Mouse (Mus musculus): ENCODE measurements around the gene Klhl10. TPM values are rescaled to one million over a fixed set of nuclear protein-coding genes. Genes with fewer than 3 reads are reported as not detected.

Gene Klhl10
- total and polyA plus RNA-seq, 3 experiments: 0.65 to 0.81 TPM; not detected in 1

- no peak for DNase-seq (ENCODE audit: low read depth, low spot score)
- peak overlapping the region; percentile 10; the same call in 1 of the 2 replicates for H3K9ac ChIP-seq (ENCODE audit: control insufficient read depth, low read depth, low read length, poor library complexity, severe bottlenecking)
- H3K36me3 ChIP-seq (ENCODE audit: control insufficient read depth in 1 of 2, insufficient read depth in 2 of 2, low read length in 2 of 2): peaks cover 11 to 37% of the 10 kb centered on the region in 2 experiments
- H3K27me3 ChIP-seq (ENCODE audit: control insufficient read depth in 1 of 2, insufficient read depth in 2 of 2, low read length in 2 of 2): no peaks in the 10 kb centered on the region
- TF ChIP-seq BHLHE40 (IDR thresholded peaks at IDR 0.05; ENCODE audit: borderline replicate concordance, low read depth, low read length): no peak
- TF ChIP-seq SIN3A (IDR thresholded peaks at IDR 0.05; ENCODE audit: low read length): no peak
- TF ChIP-seq NRF1 (IDR thresholded peaks at IDR 0.05; ENCODE audit: insufficient read depth, low read depth, low read length, poor library complexity, severe bottlenecking): no peak
- TF ChIP-seq CTCF (IDR thresholded peaks at IDR 0.05 in 2 of 3, conservative IDR thresholded peaks at IDR 0.05 in 1 of 3; ENCODE audit: control insufficient read depth in 1 of 3, insufficient read depth in 1 of 3, low read depth in 2 of 3, low read length in 3 of 3, poor library complexity in 1 of 3, severe bottlenecking in 1 of 3): no peak
- no peak for TF ChIP-seq MAZ (IDR thresholded peaks at IDR 0.05; ENCODE audit: low read depth, low read length)
- no peak for TF ChIP-seq MXI1 (IDR thresholded peaks at IDR 0.05; ENCODE audit: low read depth, low read length)
- no peak for TF ChIP-seq CHD1 (IDR thresholded peaks at IDR 0.05; ENCODE audit: low read depth, low read length)
- TF ChIP-seq MAFK (IDR thresholded peaks at IDR 0.05; ENCODE audit: borderline replicate concordance, low read depth, low read length): no peak
- TF ChIP-seq RCOR1 (IDR thresholded peaks at IDR 0.05; ENCODE audit: low read depth, low read length): no peak
- peaks cover 10 to 21% of the 10 kb centered on the region in 2 experiments for H3K4me1 ChIP-seq (ENCODE audit: control insufficient read depth in 1 of 2, insufficient read depth in 2 of 2, low read length in 2 of 2)
- peaks cover 44% of the 10 kb centered on the region for H3K79me2 ChIP-seq (ENCODE audit: control insufficient read depth, insufficient read depth, low read length, poor library complexity)
- no peaks in the 10 kb centered on the region for H3K9me3 ChIP-seq (replicated peaks; ENCODE audit: insufficient read depth, low read length)
- H3K27ac ChIP-seq (ENCODE audit: control insufficient read depth, low read depth, low read length): peak overlapping the region; percentile 18
- peak overlapping the region; percentile 15 to 23 for H3K4me3 ChIP-seq (ENCODE audit: control insufficient read depth in 1 of 2, insufficient read depth in 1 of 2, low read depth in 2 of 2, low read length in 2 of 2)
These were observed 31.2 kb downstream of the Klhl10 start for GRCm38 (mm10) chr11:100472935-100473295.

- no peak overlapping the region for H3K4me3 ChIP-seq (ENCODE audit: control insufficient read depth in 1 of 2, insufficient read depth in 1 of 2, low read depth in 2 of 2, low read length in 2 of 2)
- H3K36me3 ChIP-seq (ENCODE audit: control insufficient read depth in 1 of 2, insufficient read depth in 2 of 2, low read length in 2 of 2): peaks cover 8 to 26% of the 10 kb centered on the region in 2 experiments
- no peaks in the 10 kb centered on the region for H3K27me3 ChIP-seq (ENCODE audit: control insufficient read depth in 1 of 2, insufficient read depth in 2 of 2, low read length in 2 of 2)
- no peaks in the 10 kb centered on the region for H3K9me3 ChIP-seq (replicated peaks; ENCODE audit: insufficient read depth, low read length)
- H3K27ac ChIP-seq (ENCODE audit: control insufficient read depth, low read depth, low read length): no peak overlapping the region
- H3K9ac ChIP-seq (ENCODE audit: control insufficient read depth, low read depth, low read length, poor library complexity, severe bottlenecking): no peak overlapping the region
- peaks cover 12% of the 10 kb centered on the region for H3K79me2 ChIP-seq (ENCODE audit: control insufficient read depth, insufficient read depth, low read length, poor library complexity)
- no peak for DNase-seq (ENCODE audit: low read depth, low spot score)
- no peak for TF ChIP-seq ZKSCAN1 (IDR thresholded peaks at IDR 0.05; ENCODE audit: low read depth, low read length)
- no peak for TF ChIP-seq POLR2AphosphoS5 (IDR thresholded peaks at IDR 0.05; ENCODE audit: borderline replicate concordance, low read depth, low read length)
- TF ChIP-seq ETS1 (IDR thresholded peaks at IDR 0.05; ENCODE audit: low read depth, low read length): no peak
- no peak for TF ChIP-seq POLR2AphosphoS2 (IDR thresholded peaks at IDR 0.05; ENCODE audit: low read length)
- TF ChIP-seq CHD2 (IDR thresholded peaks at IDR 0.05; ENCODE audit: low read length): no peak
- no peak for TF ChIP-seq MYB (IDR thresholded peaks at IDR 0.05; ENCODE audit: low read depth, low read length)
- TF ChIP-seq GABPA (IDR thresholded peaks at IDR 0.05; ENCODE audit: low read depth, low read length): no peak
- H3K4me1 ChIP-seq (ENCODE audit: control insufficient read depth in 1 of 2, insufficient read depth in 2 of 2, low read length in 2 of 2): peaks cover 4% of the 10 kb centered on the region in 2 experiments; a peak in 2 of 4 replicates
These were observed 34.6 kb downstream of the Klhl10 start for GRCm38 (mm10) chr11:100476281-100476680.
